Mouse (Mus musculus) MEL (cell line): ENCODE data around the gene Mfn1. TPM values are rescaled to one million over a fixed set of nuclear protein-coding genes. Genes with fewer than 3 reads are reported as not detected.

Experiments used
- DNase-seq: peaks from one replicate; pipeline ENCODE4 v3.0.0; 2011; ENCODE audit warnings: low read depth, low spot score
- H3K27ac ChIP-seq: 2 replicates; pipeline ENCODE4 v1.5.1; 2012; ENCODE audit warnings: low read depth, mild to moderate bottlenecking, control low read depth, low read length, moderate library complexity; ENCODE audit not compliant: control insufficient read depth
- H3K27me3 ChIP-seq, 2 experiments: fragments of 150-350 bp in 1 of 2; sonication (generic) in 1 of 2; 2 replicates each; pipeline ENCODE4 v1.6.1; 2012; ENCODE audit warnings: low read length in 2 of 2, mild to moderate bottlenecking in 2 of 2, improper control_type of control experiment in 1 of 2, moderate library complexity in 1 of 2; ENCODE audit not compliant: insufficient read depth in 2 of 2, control insufficient read depth in 1 of 2
- H3K36me3 ChIP-seq, 2 experiments: 2 replicates each; pipeline ENCODE4 v1.6.1; 2012 to 2014; ENCODE audit warnings: low read length in 2 of 2, improper control_type of control experiment in 1 of 2, inconsistent platforms in 1 of 2, mild to moderate bottlenecking in 1 of 2; ENCODE audit not compliant: insufficient read depth in 2 of 2, control insufficient read depth in 1 of 2
- H3K4me1 ChIP-seq, 2 experiments: fragments of 150-350 bp in 1 of 2; sonication (generic) in 1 of 2; 2 replicates each; pipeline ENCODE4 v1.6.1; 2012; ENCODE audit warnings: low read length in 2 of 2, improper control_type of control experiment in 1 of 2, mild to moderate bottlenecking in 1 of 2; ENCODE audit not compliant: insufficient read depth in 2 of 2, control insufficient read depth in 1 of 2
- H3K4me3 ChIP-seq, 2 experiments: fragments of 150-350 bp in 1 of 2; sonication (generic) in 1 of 2; 2 replicates each; pipeline ENCODE4 v1.5.1; 2012; ENCODE audit warnings: low read depth in 2 of 2, low read length in 2 of 2, mild to moderate bottlenecking in 2 of 2, moderate library complexity in 2 of 2, control low read depth in 1 of 2, improper control_type of control experiment in 1 of 2; ENCODE audit not compliant: control insufficient read depth in 1 of 2, insufficient read depth in 1 of 2
- H3K79me2 ChIP-seq: 2 replicates; pipeline ENCODE4 v1.6.1; 2012; ENCODE audit warnings: mild to moderate bottlenecking, low read length, moderate library complexity; ENCODE audit not compliant: control insufficient read depth, poor library complexity, insufficient read depth
- H3K9ac ChIP-seq: 2 replicates; pipeline ENCODE4 v1.6.1; 2012; ENCODE audit warnings: low read depth, mild to moderate bottlenecking, control low read depth, low read length, moderate library complexity; ENCODE audit not compliant: control insufficient read depth, poor library complexity, severe bottlenecking
- H3K9me3 ChIP-seq: fragments of 150-350 bp; sonication (generic); replicated peaks from 2 replicates; pipeline ENCODE4 v1.6.1; 2012; ENCODE audit warnings: mild to moderate bottlenecking, low read length, improper control_type of control experiment, moderate library complexity; ENCODE audit not compliant: insufficient read depth
- BHLHE40 ChIP-seq: IDR thresholded peaks from 2 replicates; pipeline ENCODE4 v1.6.1; 2012; ENCODE audit warnings: low read depth, mild to moderate bottlenecking, inconsistent platforms, low read length, improper control_type of control experiment, borderline replicate concordance
- CHD1 ChIP-seq: IDR thresholded peaks from 2 replicates; pipeline ENCODE4 v1.6.1; 2012; ENCODE audit warnings: low read depth, mild to moderate bottlenecking, inconsistent platforms, low read length, improper control_type of control experiment
- CTCF ChIP-seq, 3 experiments: IDR thresholded peaks in 2 of 3; conservative IDR thresholded peaks in 1 of 3; 2 replicates each; pipeline ENCODE4 v1.5.1; 2011 to 2012; ENCODE audit warnings: low read length in 3 of 3, low read depth in 2 of 3, mild to moderate bottlenecking in 2 of 3, improper control_type of control experiment in 1 of 3, inconsistent platforms in 1 of 3, mixed read lengths in 1 of 3, moderate library complexity in 1 of 3; ENCODE audit not compliant: control insufficient read depth in 1 of 3, insufficient read depth in 1 of 3, poor library complexity in 1 of 3, severe bottlenecking in 1 of 3
- EP300 ChIP-seq, 2 experiments: IDR thresholded peaks; 2 replicates each; pipeline ENCODE4 v1.6.1; 2011; ENCODE audit warnings: improper control_type of control experiment in 2 of 2, low read length in 2 of 2, low read depth in 1 of 2, mild to moderate bottlenecking in 1 of 2
- ETS1 ChIP-seq: IDR thresholded peaks from 2 replicates; pipeline ENCODE4 v1.6.1; 2012; ENCODE audit warnings: low read depth, mild to moderate bottlenecking, inconsistent platforms, low read length, improper control_type of control experiment, moderate library complexity
- GATA1 ChIP-seq: IDR thresholded peaks from 2 replicates; pipeline ENCODE4 v1.6.1; 2011; ENCODE audit warnings: low read depth, low read length, improper control_type of control experiment
- HCFC1 ChIP-seq: IDR thresholded peaks from 2 replicates; pipeline ENCODE4 v1.6.1; 2012; ENCODE audit warnings: low read depth, mild to moderate bottlenecking, inconsistent platforms, low read length, improper control_type of control experiment, moderate library complexity
- MAFK ChIP-seq: IDR thresholded peaks from 2 replicates; pipeline ENCODE4 v1.6.1; 2011; ENCODE audit warnings: low read depth, mild to moderate bottlenecking, low read length, improper control_type of control experiment, borderline replicate concordance
- MAX ChIP-seq: IDR thresholded peaks from 2 replicates; pipeline ENCODE4 v1.6.1; 2011; ENCODE audit warnings: low read length, improper control_type of control experiment
- MYC ChIP-seq: IDR thresholded peaks from 2 replicates; pipeline ENCODE4 v1.6.1; 2011; ENCODE audit warnings: low read depth, mild to moderate bottlenecking, low read length, improper control_type of control experiment, moderate library complexity
- NELFE ChIP-seq: IDR thresholded peaks from 2 replicates; pipeline ENCODE4 v1.6.1; 2011; ENCODE audit warnings: low read depth, low read length, improper control_type of control experiment
- POLR2A ChIP-seq, 2 experiments: IDR thresholded peaks; 2 replicates each; pipeline ENCODE4 v1.6.1; 2011 to 2012; ENCODE audit warnings: low read length in 2 of 2, mild to moderate bottlenecking in 2 of 2, control low read depth in 1 of 2, improper control_type of control experiment in 1 of 2, low read depth in 1 of 2, moderate library complexity in 1 of 2; ENCODE audit not compliant: control insufficient read depth in 1 of 2, insufficient read depth in 1 of 2, poor library complexity in 1 of 2
- RCOR1 ChIP-seq: IDR thresholded peaks from 2 replicates; pipeline ENCODE4 v1.6.1; 2012; ENCODE audit warnings: low read depth, mild to moderate bottlenecking, inconsistent platforms, low read length, improper control_type of control experiment
- SIN3A ChIP-seq: IDR thresholded peaks from 2 replicates; pipeline ENCODE4 v1.6.1; 2012; ENCODE audit warnings: low read length, improper control_type of control experiment, inconsistent platforms
- TAL1 ChIP-seq: IDR thresholded peaks from 2 replicates; pipeline ENCODE4 v1.6.1; 2012; ENCODE audit warnings: mild to moderate bottlenecking, inconsistent platforms, low read length, moderate library complexity, mixed read lengths
- TBP ChIP-seq: IDR thresholded peaks from 2 replicates; pipeline ENCODE4 v1.8.0; 2011; ENCODE audit warnings: low read depth, low read length, improper control_type of control experiment
- TCF12 ChIP-seq: IDR thresholded peaks from 2 replicates; pipeline ENCODE4 v1.6.1; 2014; ENCODE audit warnings: low read depth, mild to moderate bottlenecking, inconsistent platforms, low read length, improper control_type of control experiment, moderate library complexity
- ZC3H11A ChIP-seq: IDR thresholded peaks from 2 replicates; pipeline ENCODE4 v1.6.1; 2012; ENCODE audit warnings: low read depth, mild to moderate bottlenecking, inconsistent platforms, low read length, improper control_type of control experiment
- ZKSCAN1 ChIP-seq: IDR thresholded peaks from 2 replicates; pipeline ENCODE4 v1.6.1; 2012; ENCODE audit warnings: low read depth, mild to moderate bottlenecking, inconsistent platforms, low read length, improper control_type of control experiment, moderate library complexity
- ZNF384 ChIP-seq: IDR thresholded peaks from 2 replicates; pipeline ENCODE4 v1.6.1; 2012; ENCODE audit warnings: low read depth, mild to moderate bottlenecking, inconsistent platforms, low read length, improper control_type of control experiment
- polyA plus RNA-seq, 2 experiments: library from polyadenylated mRNA; stranded (reverse) in 1 of 2; unstranded in 1 of 2; fragments of >175 nt in 1 of 2; fragments of >200 nt in 1 of 2; gene quantifications; 2 replicates each; pipeline versions ENCODE4 v1.2.1 to v1.2.4; 2012; ENCODE audit warnings: low replicate concordance in 2 of 2, low read depth in 1 of 2; ENCODE audit not compliant: insufficient read length in 2 of 2, insufficient read depth in 1 of 2, missing spikeins in 1 of 2
- total RNA-seq: library from RNA; depleted of rRNA; stranded (reverse); fragments of 300-350 nt; gene quantifications from 2 replicates; pipeline ENCODE4 v1.2.3, GENCODE M21; 2012

Mfn1 gene
- total and polyA plus RNA-seq, 3 experiments, result 25.5 to 29.4 TPM; not detected in 1

- Histone ChIP-seq H3K9me3 (no peaks in the 10 kb centered on the region), H3K27me3 (no peaks in the 10 kb centered on the region), H3K4me1 (peaks cover 13 to 20% of the 10 kb centered on the region in 2 experiments), H3K9ac (peak overlapping the region; percentile 60), H3K36me3 (peaks cover 0 to 29% of the 10 kb centered on the region in 2 experiments; a peak in 2 of 4 replicates), H3K27ac (peak overlapping the region; percentile 20; the same call in 1 of the 2 replicates), H3K4me3 (peak overlapping the region; percentile 53 to 99), H3K79me2 (peaks cover 15% of the 10 kb centered on the region)
- DNase-seq, result no peak
- TF ChIP-seq TAL1 (no peak), MYC (no peak), BHLHE40 (no peak), ZNF384 (no peak), NELFE (no peak), GATA1 (no peak), MAX (no peak), ZKSCAN1 (no peak), POLR2A (IDR thresholded peaks at IDR 0.05; ENCODE audit: control insufficient read depth in 1 of 2, insufficient read depth in 1 of 2, low read depth in 1 of 2, low read length in 2 of 2, poor library complexity in 1 of 2) (no peak)
Observed at GRCm38 (mm10) chr3:32617053-32617642, 87.9 kb downstream of the Mfn1 start.

GRCm38 (mm10) chr3:32621658-32622057 lies 92.4 kb downstream of the Mfn1 start:
- Histone ChIP-seq H3K27ac (peak overlapping the region; percentile 83), H3K4me1 (peaks cover 12 to 13% of the 10 kb centered on the region in 2 experiments), H3K9ac (peak overlapping the region; percentile 21), H3K27me3 (no peaks in the 10 kb centered on the region), H3K79me2 (no peaks in the 10 kb centered on the region; the same call in 1 of the 2 replicates), H3K36me3 (peaks cover 0 to 17% of the 10 kb centered on the region in 2 experiments; a peak in 2 of 4 replicates)
- DNase-seq, result peak; percentile 84
- TF ChIP-seq TCF12, result peak; percentile 21; the same call in 1 of the 2 replicates
- TF ChIP-seq NELFE, result peak; percentile 40; the same call in 1 of the 2 replicates
- TF ChIP-seq MAFK, result no peak
- TF ChIP-seq TAL1, result no peak
- TF ChIP-seq HCFC1, result 0 out of 2 replicates have a peak, but pooled peaks have one; percentile 35
- TF ChIP-seq ZC3H11A, result no peak
- peak; percentile 55; the same call in 1 of the 2 replicates for TF ChIP-seq ETS1
- TF ChIP-seq TBP, result peak; percentile 66
- TF ChIP-seq EP300 (IDR thresholded peaks at IDR 0.05; ENCODE audit: low read depth in 1 of 2, low read length in 2 of 2), result peak; percentile 65 to 73; a peak in 3 of 4 replicates
- peak; percentile 46; the same call in 1 of the 2 replicates for TF ChIP-seq CHD1
- TF ChIP-seq POLR2A (IDR thresholded peaks at IDR 0.05; ENCODE audit: control insufficient read depth in 1 of 2, insufficient read depth in 1 of 2, low read depth in 1 of 2, low read length in 2 of 2, poor library complexity in 1 of 2), result no peak
- TF ChIP-seq SIN3A, result peak; percentile 40; the same call in 1 of the 2 replicates
- TF ChIP-seq RCOR1, result peak; percentile 47; the same call in 1 of the 2 replicates
- no peak for TF ChIP-seq CTCF (IDR thresholded peaks at IDR 0.05 in 2 of 3, conservative IDR thresholded peaks at IDR 0.05 in 1 of 3; ENCODE audit: control insufficient read depth in 1 of 3, insufficient read depth in 1 of 3, low read depth in 2 of 3, low read length in 3 of 3, poor library complexity in 1 of 3, severe bottlenecking in 1 of 3)
- TF ChIP-seq GATA1, result peak; percentile 18
- TF ChIP-seq, all 39 proteins: peak for 10
- H3K4me3 ChIP-seq, result peak overlapping the region; percentile 4 to 11; a peak in 1 of 4 replicates
- H3K9me3 ChIP-seq, result no peaks in the 10 kb centered on the region
